Mouse (Mus musculus) liver, embryonic 14.5 days (tissue): Measurements from ENCODE around the gene Serpinc1.

Experiments
- CTCF ChIP-seq: IDR thresholded peaks from 2 replicates; pipeline ENCODE4 v1.5.1; 2016; ENCODE audit warnings: antibody characterized with exemption, low read depth, control low read depth
- EP300 ChIP-seq: IDR thresholded peaks from 2 replicates; pipeline ENCODE4 v1.6.1; 2016; ENCODE audit warnings: antibody characterized with exemption, low read depth

- TF ChIP-seq EP300 (no peak), CTCF (no peak)
Observed at GRCm38 (mm10) chr1:161034435-161035280, 56.3 kb downstream of the Serpinc1 start, which contains the start of gene Zbtb37.
